ENCODE assay signal across 9 mouse cellular contexts in genomic region chr13:99317058-99317457, GRCm38 (mm10). TPM values are rescaled to one million over a fixed set of nuclear protein-coding genes. Genes with fewer than 3 reads are reported as not detected.
DNase-seq lines count a peak whose midpoint lies in the region; ATAC-seq and TF ChIP-seq lines count a peak whose summit lies in the region.
"Had no signal": no experiment of that assay in that cellular context is flagged by ENCODE, and none has a peak within 500 bp of the region (broad histone marks: within the 10 kb centered on the region; RNA-seq: fewer than 3 reads in every experiment).

No protein-coding gene starts in this region.

- 57% methylated on average over 4 of the region's 4 CpGs for WGBS in midbrain, embryonic 10.5 days
- WGBS in midbrain, embryonic 16.5 days = 58% methylated on average over 4 of the region's 4 CpGs
- 50% methylated on average over 4 of the region's 4 CpGs for WGBS in hindbrain, postnatal 0 days
- 44% methylated on average over 4 of the region's 4 CpGs for WGBS in lung, embryonic 16.5 days

- DNase-seq in adrenal gland, adult 2 months = peak; percentile 50
- DNase-seq in adrenal gland, postnatal 4 days (ENCODE audit: low spot score in 2 of 2) = no peak
- peak; percentile 33 for DNase-seq in midbrain, embryonic 10.5 days (ENCODE audit: low spot score)
- DNase-seq in cerebellum, postnatal 36 days = peak; percentile 30 to 46
- DNase-seq in hindbrain, postnatal 0 days (ENCODE audit: low spot score) = peak; percentile 69

- peak; percentile 86 for TF ChIP-seq CTCF in hindbrain, postnatal 0 days (IDR thresholded peaks at IDR 0.05; ENCODE audit: low read depth)

- H3K4me3 ChIP-seq in midbrain, embryonic 10.5 days = no peak overlapping the region
- H3K4me3 ChIP-seq in midbrain, embryonic 16.5 days (ENCODE audit: low read depth, low read length) = no peak overlapping the region
- no peak overlapping the region for H3K4me3 ChIP-seq in hindbrain, postnatal 0 days (ENCODE audit: low read length)
- H3K4me3 ChIP-seq in lung, embryonic 16.5 days (ENCODE audit: low read length) = no peak overlapping the region
- H3K4me3 ChIP-seq: myocyte had no signal

- peaks cover 27% of the 10 kb centered on the region for H3K36me3 ChIP-seq in midbrain, embryonic 10.5 days
- peaks cover 16% of the 10 kb centered on the region for H3K36me3 ChIP-seq in midbrain, embryonic 16.5 days (ENCODE audit: control insufficient read depth, insufficient read depth, low read length)
- H3K36me3 ChIP-seq in hindbrain, postnatal 0 days (ENCODE audit: insufficient read depth, low read length) = peaks cover 14% of the 10 kb centered on the region
- H3K36me3 ChIP-seq in lung, embryonic 16.5 days (ENCODE audit: control insufficient read depth, insufficient read depth, low read length) = peaks cover 11% of the 10 kb centered on the region

- no peaks in the 10 kb centered on the region for H3K27me3 ChIP-seq in midbrain, embryonic 10.5 days (ENCODE audit: low read depth, poor library complexity, severe bottlenecking)
- H3K27me3 ChIP-seq in midbrain, embryonic 16.5 days (ENCODE audit: control insufficient read depth, insufficient read depth, low read depth, low read length) = no peaks in the 10 kb centered on the region
- H3K27me3 ChIP-seq in hindbrain, postnatal 0 days (ENCODE audit: insufficient read depth, low read length) = no peaks in the 10 kb centered on the region
- H3K27me3 ChIP-seq in lung, embryonic 16.5 days (ENCODE audit: control insufficient read depth, insufficient read depth, low read depth, low read length) = no peaks in the 10 kb centered on the region

- H3K9ac ChIP-seq in midbrain, embryonic 16.5 days (ENCODE audit: low read depth, low read length) = no peak overlapping the region
- no peak overlapping the region for H3K9ac ChIP-seq in hindbrain, postnatal 0 days (replicated peaks; ENCODE audit: low read length)
- H3K9ac ChIP-seq in lung, embryonic 16.5 days (ENCODE audit: low read length) = no peak overlapping the region

- ATAC-seq in midbrain, embryonic 16.5 days = no peak
- ATAC-seq in hindbrain, postnatal 0 days = peak; percentile 58; the same call in 1 of the 2 replicates
- 0 out of 2 replicates have a peak, but pooled peaks have one; percentile 7 for ATAC-seq in lung, embryonic 16.5 days (ENCODE audit: low read depth)
- ATAC-seq in monocyte, adult 5-6 weeks (replicated peaks; ENCODE audit: insufficient number of reproducible peaks, low FRiP score, low TSS enrichment, poor library complexity, severe bottlenecking) = no peak

- no peak overlapping the region for H3K27ac ChIP-seq in midbrain, embryonic 10.5 days (replicated peaks)
- no peak overlapping the region for H3K27ac ChIP-seq in midbrain, embryonic 16.5 days (ENCODE audit: low read length)
- H3K27ac ChIP-seq in hindbrain, postnatal 0 days = no peak overlapping the region
- no peak overlapping the region for H3K27ac ChIP-seq in lung, embryonic 16.5 days (ENCODE audit: low read length)

- peaks cover 4% of the 10 kb centered on the region; the same call in 1 of the 2 replicates for H3K4me1 ChIP-seq in midbrain, embryonic 10.5 days
- no peaks in the 10 kb centered on the region for H3K4me1 ChIP-seq in midbrain, embryonic 16.5 days (ENCODE audit: control insufficient read depth, insufficient read depth, low read length)
- H3K4me1 ChIP-seq in hindbrain, postnatal 0 days (ENCODE audit: insufficient read depth, low read length) = no peaks in the 10 kb centered on the region
- no peaks in the 10 kb centered on the region for H3K4me1 ChIP-seq in lung, embryonic 16.5 days (replicated peaks; ENCODE audit: control insufficient read depth, insufficient read depth, low read length)

- no peak overlapping the region for H3K4me2 ChIP-seq in midbrain, embryonic 16.5 days (ENCODE audit: low read length)
- H3K4me2 ChIP-seq in hindbrain, postnatal 0 days (ENCODE audit: low read depth, low read length) = no peak overlapping the region
- no peak overlapping the region for H3K4me2 ChIP-seq in lung, embryonic 16.5 days (ENCODE audit: low read depth, low read length)

- H3K9me3 ChIP-seq in midbrain, embryonic 10.5 days (replicated peaks) = no peaks in the 10 kb centered on the region
- H3K9me3 ChIP-seq in midbrain, embryonic 16.5 days (replicated peaks; ENCODE audit: control insufficient read depth, low read length, poor library complexity, severe bottlenecking) = no peaks in the 10 kb centered on the region
- H3K9me3 ChIP-seq in hindbrain, postnatal 0 days (ENCODE audit: low read length) = no peaks in the 10 kb centered on the region
- no peaks in the 10 kb centered on the region for H3K9me3 ChIP-seq in lung, embryonic 16.5 days (ENCODE audit: control insufficient read depth, low read length)

RNA-seq across cellular contexts. Expression of gene Ptcd2, which starts 27.4 kb away (rescaled TPM):
- total RNA-seq in adrenal gland, adult 2 months (2021) = 10 to 100 TPM; 30.8 to 39.7 TPM
- 10.0 and 15.0 TPM in 2 replicates for polyA plus RNA-seq in adrenal gland, adult 2 months (2012; rRNA removed)
- total RNA-seq in adrenal gland, postnatal 4 days (2021) = 10 to 100 TPM; 35.8 to 39.6 TPM
- polyA plus RNA-seq in midbrain, embryonic 10.5 days (2016; fragmentation: Nextera tagmentation; extraction: Ambion mirVana) = 53.2 and 54.4 TPM in 2 replicates
- polyA plus RNA-seq in midbrain, embryonic 16.5 days (2015; fragmentation: Nextera tagmentation; extraction: Ambion mirVana) = 54.9 and 56.0 TPM in 2 replicates
- 29.3 and 38.2 TPM in 2 replicates for total RNA-seq in hindbrain, postnatal 0 days (2014; rRNA removed)
- 51.2 and 52.8 TPM in 2 replicates for polyA plus RNA-seq in hindbrain, postnatal 0 days (2015; fragmentation: Nextera tagmentation; extraction: Ambion mirVana)
- polyA plus RNA-seq in lung, embryonic 16.5 days (2015; fragmentation: Nextera tagmentation; extraction: Ambion mirVana) = 41.0 and 42.6 TPM in 2 replicates
- total RNA-seq in monocyte, adult 5-6 weeks (2017) = 43.9 to 53.5 TPM (median 48.0 TPM) in 3 replicates

RNA-seq across cellular contexts. Expression of gene Mrps27, which starts 27.5 kb away (rescaled TPM):
- total RNA-seq in adrenal gland, adult 2 months (2021) = 10 to 100 TPM; 45.6 to 54.2 TPM
- 13.8 and 20.6 TPM in 2 replicates for polyA plus RNA-seq in adrenal gland, adult 2 months (2012; rRNA removed)
- total RNA-seq in adrenal gland, postnatal 4 days (2021) = 10 to 100 TPM; 51.7 to 52.1 TPM
- polyA plus RNA-seq in midbrain, embryonic 10.5 days (2016; fragmentation: Nextera tagmentation; extraction: Ambion mirVana) = 73.9 and 79.9 TPM in 2 replicates
- polyA plus RNA-seq in midbrain, embryonic 16.5 days (2015; fragmentation: Nextera tagmentation; extraction: Ambion mirVana) = 39.6 and 44.4 TPM in 2 replicates
- total RNA-seq in hindbrain, postnatal 0 days (2014; rRNA removed) = 16.2 and 17.5 TPM in 2 replicates
- 41.3 and 41.7 TPM in 2 replicates for polyA plus RNA-seq in hindbrain, postnatal 0 days (2015; fragmentation: Nextera tagmentation; extraction: Ambion mirVana)
- 53.8 and 54.6 TPM in 2 replicates for polyA plus RNA-seq in lung, embryonic 16.5 days (2015; fragmentation: Nextera tagmentation; extraction: Ambion mirVana)
- 7.3 to 12.3 TPM (median 8.6 TPM) in 3 replicates for total RNA-seq in monocyte, adult 5-6 weeks (2017)

Comparison
In these comparisons a context has a peak if more than half of its experiments do, and no peak if none do; other contexts are left out.
1. DNase-seq: peak in adrenal gland, adult 2 months (single experiment), midbrain, embryonic 10.5 days (single experiment), cerebellum, postnatal 36 days (2 of 2) and hindbrain, postnatal 0 days (single experiment); none in adrenal gland, postnatal 4 days (0 of 2).
2. ATAC-seq: peak in hindbrain, postnatal 0 days (single experiment) and lung, embryonic 16.5 days (single experiment); none in midbrain, embryonic 16.5 days (single experiment) and monocyte, adult 5-6 weeks (single experiment).